15 mouse cellular contexts compared by ENCODE assay signal in the genomic region with DNA sequence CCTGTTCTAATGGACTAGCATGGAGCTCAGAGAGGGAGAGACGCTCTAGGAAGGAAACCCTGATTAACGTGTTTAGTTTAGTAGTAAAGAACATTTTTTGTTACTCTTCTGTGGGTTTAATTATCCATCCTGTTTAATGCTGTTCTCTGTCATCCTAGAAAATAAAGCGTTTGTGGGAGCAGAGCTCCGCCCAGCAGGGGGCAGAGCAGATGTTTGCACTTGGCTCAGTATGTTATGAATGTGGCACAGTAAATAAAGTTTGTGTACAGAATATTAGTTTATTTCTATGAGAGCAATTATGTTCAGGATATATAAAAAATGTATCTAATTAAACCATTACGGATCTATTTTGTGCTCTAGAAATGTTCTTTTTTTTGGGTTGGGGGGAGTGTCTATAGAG. TPM values are rescaled to one million over a fixed set of nuclear protein-coding genes. Genes with fewer than 3 reads are reported as not detected.
DNase-seq lines count a peak whose midpoint lies in the region; ATAC-seq and TF ChIP-seq lines count a peak whose summit lies in the region.
"Had no signal": no experiment of that assay in that cellular context is flagged by ENCODE, and none has a peak within 500 bp of the region (broad histone marks: within the 10 kb centered on the region; RNA-seq: fewer than 3 reads in every experiment).

No protein-coding gene starts in this region.

- H3K27ac ChIP-seq in gastrocnemius, adult 2 months, result no peak overlapping the region
- no peak overlapping the region for H3K27ac ChIP-seq in liver, postnatal 0 days (ENCODE audit: low read depth)
- no peak overlapping the region for H3K27ac ChIP-seq in liver, embryonic 11.5 days (ENCODE audit: low read depth, low read length)
- H3K27ac ChIP-seq: heart, embryonic 15.5 days; limb, embryonic 13.5 days; stomach, embryonic 15.5 days had no signal

- H3K4me2 ChIP-seq in liver, postnatal 0 days (ENCODE audit: low read depth, low read length), result no peak overlapping the region
- no peak overlapping the region for H3K4me2 ChIP-seq in liver, embryonic 11.5 days
- H3K4me2 ChIP-seq: heart, embryonic 15.5 days; limb, embryonic 13.5 days; stomach, embryonic 15.5 days had no signal

- 62% methylated on average over 5 of the region's 5 CpGs for WGBS in liver, postnatal 0 days (ENCODE audit: insufficient replicate concordance)
- 73% methylated on average over 5 of the region's 5 CpGs for WGBS in liver, embryonic 11.5 days

- H3K9me3 ChIP-seq in liver, postnatal 0 days (ENCODE audit: low read length), result no peaks in the 10 kb centered on the region
- H3K9me3 ChIP-seq in liver, embryonic 11.5 days (ENCODE audit: control insufficient read depth, low read length), result no peaks in the 10 kb centered on the region
- H3K9me3 ChIP-seq: heart, embryonic 15.5 days; limb, embryonic 13.5 days; stomach, embryonic 15.5 days had no signal

- POLR2A ChIA-PET in Patski (lab: Charles Lee), result no interaction called here

- no peaks in the 10 kb centered on the region for H3K27me3 ChIP-seq in liver, postnatal 0 days (ENCODE audit: insufficient read depth, low read length)
- H3K27me3 ChIP-seq in liver, embryonic 11.5 days (replicated peaks; ENCODE audit: control insufficient read depth, insufficient read depth, low read length), result no peaks in the 10 kb centered on the region
- no peaks in the 10 kb centered on the region for H3K27me3 ChIP-seq in Patski
- H3K27me3 ChIP-seq: heart, embryonic 15.5 days; limb, embryonic 13.5 days; stomach, embryonic 15.5 days had no signal

- H3K4me3 ChIP-seq in gastrocnemius, adult 2 months, result no peak overlapping the region
- H3K4me3 ChIP-seq in liver, postnatal 0 days (ENCODE audit: low read depth, low read length), result no peak overlapping the region
- no peak overlapping the region for H3K4me3 ChIP-seq in liver, embryonic 11.5 days (ENCODE audit: low read depth, low read length)
- H3K4me3 ChIP-seq: heart, embryonic 15.5 days; limb, embryonic 13.5 days; stomach, embryonic 15.5 days had no signal

- TF ChIP-seq EP300 in liver, postnatal 0 days (IDR thresholded peaks at IDR 0.05; ENCODE audit: low read depth), result no peak

- no peak for ATAC-seq in liver, postnatal 0 days
- ATAC-seq in liver, embryonic 11.5 days (replicated peaks; ENCODE audit: low FRiP score), result no peak
- ATAC-seq in Patski, result no peak
- ATAC-seq in monocyte, adult 5-6 weeks (replicated peaks; ENCODE audit: insufficient number of reproducible peaks, low FRiP score, low TSS enrichment, poor library complexity, severe bottlenecking), result no peak
- ATAC-seq: forebrain, embryonic 16.5 days; midbrain, embryonic 16.5 days had no signal

- TF ChIP-seq CTCF in gastrocnemius, adult 2 months (IDR thresholded peaks at IDR 0.05), result peak; percentile 50
- TF ChIP-seq CTCF in liver, postnatal 0 days (IDR thresholded peaks at IDR 0.05; ENCODE audit: low read depth), result peak; percentile 34; the same call in 1 of the 2 replicates
- TF ChIP-seq CTCF in Patski (IDR thresholded peaks at IDR 0.05), result peak; percentile 49

- H3K36me3 ChIP-seq in liver, postnatal 0 days (replicated peaks; ENCODE audit: insufficient read depth, low read length), result no peaks in the 10 kb centered on the region
- no peaks in the 10 kb centered on the region for H3K36me3 ChIP-seq in liver, embryonic 11.5 days (ENCODE audit: control insufficient read depth, insufficient read depth, low read length)
- H3K36me3 ChIP-seq: heart, embryonic 15.5 days; stomach, embryonic 15.5 days had no signal

- H3K9ac ChIP-seq in liver, postnatal 0 days (replicated peaks), result no peak overlapping the region
- no peak overlapping the region for H3K9ac ChIP-seq in liver, embryonic 11.5 days (ENCODE audit: low read depth, low read length)
- H3K9ac ChIP-seq: heart, embryonic 15.5 days; limb, embryonic 13.5 days; stomach, embryonic 15.5 days had no signal

- in situ Hi-C loops in Patski (cut with MboI; ENCODE audit: low pct_unique_long_range_greater_than_20kb), result no loop called here

- DNase-seq in gastrocnemius, adult 2 months, result no peak
- no peak for DNase-seq in gastrocnemius, postnatal 10 days
- no peak for DNase-seq in liver, postnatal 0 days
- DNase-seq in liver, embryonic 11.5 days (ENCODE audit: low spot score), result no peak
- no peak for DNase-seq in Patski (ENCODE audit: low read depth, low spot score)
- peak; percentile 56 for DNase-seq in lung, postnatal 36 days
- DNase-seq in urinary bladder, adult 2 months (ENCODE audit: low spot score), result no peak
- DNase-seq: embryo, embryonic 11 days had no signal

- CTCF ChIA-PET in Patski (lab: Charles Lee), result interaction anchor here (1.1 to 2.1 kb wide), 4 partner anchors 16 to 229 kb away, joined by 3 to 5 read pairs (median 4); a partner anchor contains a TSS

- intact Hi-C loops in gastrocnemius, adult 2 months (cut with DNase I), result no loop called here

- H3K4me1 ChIP-seq in liver, postnatal 0 days (ENCODE audit: insufficient read depth), result no peaks in the 10 kb centered on the region
- H3K4me1 ChIP-seq in liver, embryonic 11.5 days (replicated peaks; ENCODE audit: control insufficient read depth, insufficient read depth, low read length), result no peaks in the 10 kb centered on the region
- H3K4me1 ChIP-seq: heart, embryonic 15.5 days; limb, embryonic 13.5 days; stomach, embryonic 15.5 days had no signal

RNA-seq across cellular contexts. Expression of a gene that starts 48.6 kb away (rescaled TPM):
- 1 to 10 TPM; 2.7 to 3.3 TPM for total RNA-seq in gastrocnemius, adult 2 months (2021)
- total RNA-seq in gastrocnemius, postnatal 10 days (2021), result 10 to 100 TPM; 10.3 to 13.4 TPM
- polyA plus RNA-seq in liver, postnatal 0 days (2015; fragmentation: Nextera tagmentation; extraction: Ambion mirVana), result 7.7 and 7.9 TPM in 2 replicates
- 26.7 and 30.3 TPM in 2 replicates for polyA plus RNA-seq in liver, embryonic 11.5 days (2014; fragmentation: Nextera tagmentation; extraction: Ambion mirVana)
- 48.8 TPM for polyA plus RNA-seq in Patski (2021)
- total RNA-seq in monocyte, adult 5-6 weeks (2017), result 7.7 to 16.5 TPM (median 9.2 TPM) in 3 replicates
- polyA plus RNA-seq in urinary bladder, adult 2 months (2012; rRNA removed), result 36.5 and 40.3 TPM in 2 replicates

RNA-seq across cellular contexts. Expression of a gene that starts 49.1 kb away (rescaled TPM):
- total RNA-seq in gastrocnemius, adult 2 months (2021), result not detected
- not detected for total RNA-seq in gastrocnemius, postnatal 10 days (2021)
- not detected in 2 replicates for polyA plus RNA-seq in liver, postnatal 0 days (2015; fragmentation: Nextera tagmentation; extraction: Ambion mirVana)
- 0.18 TPM in 1 of 2 replicates, not detected in the other for polyA plus RNA-seq in liver, embryonic 11.5 days (2014; fragmentation: Nextera tagmentation; extraction: Ambion mirVana)
- polyA plus RNA-seq in Patski (2021), result 0.24 TPM
- total RNA-seq in monocyte, adult 5-6 weeks (2017), result not detected in 3 replicates
- 0.09 and 0.10 TPM in 2 replicates for polyA plus RNA-seq in urinary bladder, adult 2 months (2012; rRNA removed)
- polyA plus RNA-seq: heart, embryonic 15.5 days; large intestine, adult 2 months had no signal
